Mouse (Mus musculus) erythroblast, embryonic 14.5 days (primary cell): ENCODE measurements around the gene Gadd45b.

Experiments
- GATA1 ChIP-seq: IDR thresholded peaks from 2 replicates; pipeline ENCODE4 v1.6.1; 2012; ENCODE audit warnings: low read length, inconsistent platforms, mixed read lengths
- TAL1 ChIP-seq: IDR thresholded peaks from 3 replicates; pipeline ENCODE4 v1.6.1; 2012; ENCODE audit warnings: low read length, inconsistent platforms, mixed read lengths

- TF ChIP-seq GATA1, result no peak
- no peak for TF ChIP-seq TAL1
These were observed 42.5 kb downstream of the Gadd45b start for GRCm38 (mm10) chr10:80972071-80972987.
